Mouse (Mus musculus): ENCODE measurements at regions not wholly inside any gene's neighbourhood (a gene's known extent, or its start where the extent isn't known, plus 50 kb on each side); places are given as distances from the start of the nearest gene placed in this dataset.

DNA sequence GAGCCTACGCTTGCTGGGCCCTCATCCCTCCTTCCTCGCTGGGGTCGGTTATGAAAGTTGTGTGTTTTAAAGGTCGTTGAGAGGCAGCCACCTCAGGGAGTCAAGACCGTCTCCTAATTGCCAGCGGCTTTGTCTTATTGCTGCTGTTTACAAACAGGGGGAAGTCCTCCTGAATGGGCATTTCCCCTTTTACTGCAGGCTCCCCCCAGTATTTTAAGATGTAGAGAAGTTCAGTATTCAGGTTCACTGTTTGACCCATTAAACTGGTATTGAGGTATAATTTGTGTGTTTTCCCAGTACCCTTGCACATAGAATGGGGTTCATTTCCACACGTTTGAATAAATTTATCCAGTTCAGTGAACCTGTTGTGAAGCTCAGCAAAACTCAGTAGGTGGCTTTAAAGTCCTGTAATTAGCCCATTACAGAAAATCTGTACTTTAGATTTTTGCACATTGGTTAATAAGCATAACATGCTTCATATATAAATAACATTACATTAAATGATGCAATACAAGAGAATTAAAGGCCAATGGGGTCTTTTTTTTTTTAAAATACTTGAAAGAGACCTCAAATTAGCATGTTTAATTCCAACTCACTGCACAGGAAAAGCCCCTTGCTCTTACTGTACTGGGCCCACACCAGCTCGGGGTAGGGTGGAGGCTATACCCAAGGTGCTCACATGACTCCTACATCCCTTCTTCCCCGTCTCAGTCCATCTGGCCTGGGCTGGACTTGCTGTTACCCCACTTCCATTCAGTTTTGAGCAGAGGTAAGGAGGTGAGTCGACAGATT lies 63.7 kb downstream of the Nkx2-1 start:
- TF ChIP-seq CTCF (IDR thresholded peaks at IDR 0.05): no peak

GRCm38 (mm10) chr12:56470932-56471500 lies 65.7 kb downstream of the Nkx2-1 start:
- 62% methylated on average over 10 of the region's 10 CpGs for WGBS
- ATAC-seq (ENCODE audit: low FRiP score): no peak
- Histone ChIP-seq H3K9me3 (ENCODE audit: low read length) (no peaks in the 10 kb centered on the region), H3K27me3 (ENCODE audit: insufficient read depth, low read length) (peaks cover 18% of the 10 kb centered on the region), H3K4me3 (ENCODE audit: low read depth, low read length) (no peak overlapping the region), H3K4me2 (ENCODE audit: low read depth, low read length, poor library complexity, severe bottlenecking) (no peak overlapping the region), H3K36me3 (ENCODE audit: insufficient read depth, low read length) (no peaks in the 10 kb centered on the region), H3K27ac (ENCODE audit: low read depth, low read length) (no peak overlapping the region), H3K9ac (replicated peaks; ENCODE audit: low read length, poor library complexity, severe bottlenecking) (no peak overlapping the region), H3K4me1 (ENCODE audit: insufficient read depth, low read length) (no peaks in the 10 kb centered on the region)
- DNase-seq (ENCODE audit: low spot score): no peak
- no peak for TF ChIP-seq CTCF (IDR thresholded peaks at IDR 0.05)

More for the DNA sequence above, 63.7 kb downstream of the Nkx2-1 start:
- Histone ChIP-seq H3K4me1 (ENCODE audit: insufficient read depth, low read length) (no peaks in the 10 kb centered on the region), H3K4me3 (ENCODE audit: low read depth, low read length) (no peak overlapping the region), H3K27ac (ENCODE audit: low read depth, low read length) (no peak overlapping the region), H3K4me2 (ENCODE audit: low read depth, low read length, poor library complexity, severe bottlenecking) (no peak overlapping the region), H3K9me3 (ENCODE audit: low read length) (no peaks in the 10 kb centered on the region), H3K27me3 (ENCODE audit: insufficient read depth, low read length) (peaks cover 9% of the 10 kb centered on the region; the same call in 1 of the 2 replicates), H3K9ac (replicated peaks; ENCODE audit: low read length, poor library complexity, severe bottlenecking) (no peak overlapping the region), H3K36me3 (ENCODE audit: insufficient read depth, low read length) (no peaks in the 10 kb centered on the region)
- DNase-seq (ENCODE audit: low spot score) (no peak), ATAC-seq (ENCODE audit: low FRiP score) (no peak)
- WGBS: 65% methylated on average over 10 of the region's 10 CpGs

DNA sequence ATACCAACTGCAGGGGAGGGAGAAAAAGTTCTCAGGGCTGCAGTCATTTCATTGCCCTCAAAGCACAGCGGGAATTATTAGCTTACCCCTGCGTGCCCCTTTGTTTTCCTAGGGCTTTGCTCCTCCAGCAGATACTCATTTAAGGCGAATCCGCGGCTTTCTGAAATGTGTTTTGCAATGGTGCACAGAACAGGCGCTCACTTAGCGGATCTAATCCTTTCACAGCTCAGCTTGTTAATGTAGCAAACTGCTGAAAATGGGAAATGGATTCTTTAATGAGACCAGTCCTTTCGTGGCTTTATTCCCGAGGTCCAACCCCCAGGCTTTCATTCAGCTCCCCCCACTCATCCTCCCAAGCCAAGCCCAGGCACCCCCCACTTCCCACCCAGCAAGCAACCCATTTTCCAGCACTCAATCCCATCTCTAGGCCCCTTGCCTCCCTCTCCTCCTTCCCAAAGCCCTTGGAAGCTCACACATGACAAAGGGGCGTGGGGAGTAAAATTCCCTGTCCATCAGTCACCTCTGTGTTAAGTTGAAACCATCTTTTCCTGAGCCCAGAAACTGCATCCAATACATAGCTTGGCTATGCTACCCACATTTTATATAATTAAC lies 77.1 kb downstream of the Nkx2-1 start:
- Histone ChIP-seq H3K9me3 (ENCODE audit: low read length) (no peaks in the 10 kb centered on the region), H3K36me3 (ENCODE audit: insufficient read depth, low read length) (no peaks in the 10 kb centered on the region), H3K4me3 (ENCODE audit: low read depth, low read length) (peak overlapping the region; percentile 2; the same call in 1 of the 2 replicates), H3K4me2 (ENCODE audit: low read depth, low read length, poor library complexity, severe bottlenecking) (peak overlapping the region; percentile 23; the same call in 1 of the 2 replicates), H3K27ac (ENCODE audit: low read depth, low read length) (no peak overlapping the region), H3K9ac (replicated peaks; ENCODE audit: low read length, poor library complexity, severe bottlenecking) (no peak overlapping the region), H3K4me1 (ENCODE audit: insufficient read depth, low read length) (no peaks in the 10 kb centered on the region), H3K27me3 (ENCODE audit: insufficient read depth, low read length) (peaks cover 48% of the 10 kb centered on the region)
- no peak for ATAC-seq (ENCODE audit: low FRiP score)
- DNase-seq (ENCODE audit: low spot score): peak; percentile 3
- WGBS: 4% methylated on average over 10 of the region's 10 CpGs
- TF ChIP-seq CTCF (IDR thresholded peaks at IDR 0.05): no peak

DNA sequence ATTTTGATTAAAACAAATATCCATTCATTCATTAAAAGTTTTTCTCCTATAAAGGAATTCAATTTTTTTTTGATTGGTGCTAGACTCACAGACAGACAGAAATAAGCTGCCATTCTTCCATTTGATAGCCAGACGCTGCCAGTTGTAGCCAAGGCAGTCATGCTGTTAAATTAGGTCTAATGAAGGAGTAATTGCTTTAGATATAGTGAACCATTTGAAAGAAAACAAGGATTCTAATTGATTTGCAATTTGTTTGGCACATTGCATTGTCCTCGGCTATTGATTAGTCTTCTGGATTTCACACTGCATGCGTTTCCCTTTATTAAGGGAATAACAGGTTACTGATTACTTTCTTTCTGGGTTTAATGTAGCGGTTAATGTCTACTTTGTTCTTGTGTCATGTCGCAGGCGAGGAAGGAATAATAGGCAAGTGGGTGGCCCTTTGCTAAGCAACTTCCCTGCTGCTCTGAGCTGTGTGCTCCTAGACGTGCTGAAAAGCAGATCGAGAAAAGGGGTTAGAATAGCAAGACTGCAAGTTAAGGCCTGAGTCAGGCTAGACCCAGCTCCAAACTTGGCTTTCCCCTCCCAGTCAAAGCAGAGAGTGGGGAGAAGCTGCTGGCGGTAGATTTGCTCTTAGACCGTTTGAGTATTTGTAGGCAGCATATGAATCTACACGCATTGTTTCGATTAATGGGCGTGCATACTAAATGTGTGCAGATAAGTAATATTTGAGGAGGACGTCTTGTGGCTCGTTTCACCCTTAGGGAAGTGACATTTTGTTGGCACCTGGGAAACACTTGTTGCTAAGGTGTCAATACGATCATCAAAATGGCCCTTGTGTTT lies 77.8 kb downstream of the Nkx2-1 start:
- Histone ChIP-seq H3K27ac (ENCODE audit: low read depth, low read length) (no peak overlapping the region), H3K36me3 (ENCODE audit: insufficient read depth, low read length) (no peaks in the 10 kb centered on the region), H3K4me2 (ENCODE audit: low read depth, low read length, poor library complexity, severe bottlenecking) (peak overlapping the region; percentile 23), H3K4me1 (ENCODE audit: insufficient read depth, low read length) (no peaks in the 10 kb centered on the region), H3K4me3 (ENCODE audit: low read depth, low read length) (peak overlapping the region; percentile 2; the same call in 1 of the 2 replicates), H3K27me3 (ENCODE audit: insufficient read depth, low read length) (peaks cover 47% of the 10 kb centered on the region), H3K9me3 (ENCODE audit: low read length) (no peaks in the 10 kb centered on the region), H3K9ac (replicated peaks; ENCODE audit: low read length, poor library complexity, severe bottlenecking) (no peak overlapping the region)
- no peak for TF ChIP-seq CTCF (IDR thresholded peaks at IDR 0.05)
- DNase-seq (ENCODE audit: low spot score) (peak; percentile 3), ATAC-seq (ENCODE audit: low FRiP score) (no peak)
- 3% methylated on average over 16 of the region's 16 CpGs for WGBS

DNA sequence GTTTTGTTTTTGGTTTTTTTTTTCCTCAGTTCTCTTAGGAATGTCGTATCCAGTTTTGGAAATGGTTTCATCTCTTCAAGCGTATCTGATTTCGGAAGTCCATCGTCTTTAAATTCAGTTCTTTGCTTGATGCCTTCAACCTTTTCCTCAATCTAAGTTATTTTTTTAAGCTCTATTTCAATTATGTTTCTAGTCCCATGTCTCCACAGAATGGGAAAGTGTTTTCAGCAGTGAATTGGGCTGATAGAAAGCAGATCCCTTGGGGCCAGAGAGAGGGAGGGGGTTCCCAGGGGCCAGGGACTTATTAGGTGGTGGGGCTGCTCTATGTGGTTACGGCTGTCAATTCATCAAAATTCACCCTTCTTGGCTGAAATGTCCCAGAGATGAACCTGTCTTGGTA lies 78.8 kb downstream of the Nkx2-1 start:
- Histone ChIP-seq H3K4me3 (ENCODE audit: low read depth, low read length) (no peak overlapping the region), H3K4me1 (ENCODE audit: insufficient read depth, low read length) (no peaks in the 10 kb centered on the region), H3K27ac (ENCODE audit: low read depth, low read length) (no peak overlapping the region), H3K36me3 (ENCODE audit: insufficient read depth, low read length) (no peaks in the 10 kb centered on the region), H3K9ac (replicated peaks; ENCODE audit: low read length, poor library complexity, severe bottlenecking) (no peak overlapping the region), H3K4me2 (ENCODE audit: low read depth, low read length, poor library complexity, severe bottlenecking) (no peak overlapping the region), H3K9me3 (ENCODE audit: low read length) (no peaks in the 10 kb centered on the region), H3K27me3 (ENCODE audit: insufficient read depth, low read length) (peaks cover 48% of the 10 kb centered on the region)
- TF ChIP-seq CTCF (IDR thresholded peaks at IDR 0.05): no peak
- DNase-seq (ENCODE audit: low spot score): no peak
- no peak for ATAC-seq (ENCODE audit: low FRiP score)
- 26% methylated on average over 5 of the region's 5 CpGs for WGBS

Data from midbrain, postnatal 0 days (tissue).